Mouse (Mus musculus) lung, postnatal 14 days (tissue): ENCODE results near the gene Snapc4.

Experiments
- DNase-seq: peaks from one replicate; pipeline ENCODE4 v3.0.0; 2021

Gene Snapc4

GRCm38 (mm10) chr2:26312812-26313211, 67.6 kb downstream of the Snapc4 start:
- peak; percentile 32 for DNase-seq
